Mouse (Mus musculus) ovary, postnatal 10 days (tissue): ENCODE data around the gene Sulf2.

ENCODE experiments used
- DNase-seq: peaks from one replicate; pipeline ENCODE4 v3.0.0; 2022; ENCODE audit warnings: low spot score

Sulf2 gene

DNA sequence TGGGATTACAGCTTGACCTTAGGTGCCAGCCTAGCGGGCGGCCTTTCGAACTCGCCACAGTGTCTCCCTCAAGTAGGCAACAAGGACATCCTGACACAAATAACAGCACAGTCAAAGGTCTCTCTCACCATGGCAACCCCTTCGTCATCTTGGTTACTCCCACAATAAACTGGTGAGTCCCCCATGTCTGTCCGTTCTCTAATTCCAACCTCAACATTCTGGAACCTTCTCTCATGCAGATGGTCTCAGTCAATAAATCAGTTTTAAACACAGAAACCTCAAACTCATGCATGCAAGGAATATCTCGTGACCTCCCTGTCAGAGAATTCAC is 39.2 kb downstream of the Sulf2 start:
- peak; percentile 24 for DNase-seq

DNA sequence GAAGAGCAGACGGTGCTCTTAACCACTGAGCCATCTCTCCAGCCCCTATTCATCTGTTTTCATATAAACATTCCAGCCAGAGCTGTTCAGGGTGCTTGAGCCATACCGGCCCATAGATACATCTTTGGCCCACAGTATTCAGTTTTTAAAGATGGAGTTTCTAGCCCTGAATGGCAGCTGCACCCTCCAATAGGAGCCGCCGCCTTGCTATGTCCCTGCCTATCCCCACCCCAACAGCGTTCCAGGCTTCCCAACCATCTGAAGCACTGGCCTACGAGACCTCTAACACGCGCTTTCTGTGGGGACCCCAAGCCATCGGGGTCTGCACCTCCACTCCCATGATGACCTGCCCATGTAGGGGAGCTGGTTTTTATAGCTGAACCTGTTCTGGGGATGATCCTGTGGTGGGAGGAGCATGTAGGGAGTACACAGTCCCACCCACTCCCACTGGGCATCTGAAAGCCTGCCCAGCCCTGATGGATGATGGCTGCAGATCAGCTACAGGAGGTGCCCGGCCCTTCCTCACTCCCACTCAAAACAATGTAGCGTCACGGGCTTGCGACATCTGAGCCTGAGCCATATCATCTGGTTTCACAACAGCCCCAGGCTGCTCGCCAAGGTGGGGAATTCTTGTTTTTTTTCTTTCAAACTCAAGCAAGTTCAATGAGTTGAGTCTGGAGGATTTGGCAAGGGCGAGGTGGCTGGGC is 39.7 kb downstream of the Sulf2 start:
- peak; percentile 66 for DNase-seq

DNA sequence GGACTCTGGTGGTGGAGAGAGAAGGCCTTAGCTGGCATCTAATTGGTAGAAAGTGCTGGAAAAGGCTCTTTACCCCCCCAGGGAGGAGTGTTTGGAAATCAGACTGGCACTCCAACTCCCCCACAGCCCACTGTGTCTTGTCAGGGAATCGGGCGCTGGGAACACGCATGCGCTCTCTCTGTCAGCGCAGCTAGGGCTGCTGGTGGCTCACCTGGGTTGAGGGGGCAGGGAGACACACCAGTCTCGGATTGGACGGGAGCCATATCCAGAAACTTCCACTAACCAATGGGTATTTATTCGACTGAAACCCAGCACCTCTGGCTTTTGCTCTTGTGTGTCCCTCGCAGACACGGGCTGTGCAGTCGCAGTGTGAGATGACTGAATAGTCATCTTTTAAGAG is 42.5 kb downstream of the Sulf2 start:
- DNase-seq: no peak

DNA sequence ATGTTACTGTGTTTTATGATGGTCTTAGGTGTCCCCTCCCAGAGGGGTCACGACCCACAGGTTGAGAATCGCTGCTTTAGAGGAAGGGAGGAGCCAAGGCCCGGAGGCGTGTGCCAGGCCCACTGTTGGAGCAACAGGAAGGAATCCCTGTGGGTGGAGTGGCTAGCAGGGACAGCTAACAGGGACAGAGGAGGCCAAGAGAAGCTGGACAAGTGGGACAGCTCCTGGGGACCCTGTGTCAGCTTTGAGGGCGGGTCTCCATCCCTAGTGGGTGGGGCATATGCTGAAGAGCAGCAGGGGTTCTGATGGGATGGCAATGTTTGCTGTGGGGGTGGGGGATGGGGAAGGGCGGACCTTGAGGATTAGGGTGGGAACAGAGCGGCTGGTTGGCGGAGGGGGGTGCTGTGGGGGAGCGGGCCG is 43.6 kb downstream of the Sulf2 start:
- no peak for DNase-seq

DNA sequence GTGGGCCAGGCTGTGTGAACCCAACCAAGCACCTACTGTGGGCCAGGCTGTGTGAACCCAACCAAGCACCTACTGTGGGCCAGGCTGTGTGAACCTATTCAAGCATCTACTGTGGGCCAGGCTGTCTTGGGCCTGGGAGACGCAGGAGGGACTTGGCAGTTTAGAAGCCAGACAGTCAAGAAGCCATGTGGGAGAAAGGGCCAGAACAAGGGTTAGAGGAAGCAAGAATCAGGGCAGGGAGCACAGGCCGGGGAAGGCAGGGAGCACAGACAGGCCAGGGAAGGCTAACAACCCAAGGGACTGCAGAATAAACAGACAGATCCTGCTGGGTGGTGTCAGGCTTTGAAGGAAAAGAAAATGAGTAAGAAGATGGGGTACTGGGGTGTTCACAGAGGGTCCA is 44.2 kb downstream of the Sulf2 start:
- DNase-seq: no peak

DNA sequence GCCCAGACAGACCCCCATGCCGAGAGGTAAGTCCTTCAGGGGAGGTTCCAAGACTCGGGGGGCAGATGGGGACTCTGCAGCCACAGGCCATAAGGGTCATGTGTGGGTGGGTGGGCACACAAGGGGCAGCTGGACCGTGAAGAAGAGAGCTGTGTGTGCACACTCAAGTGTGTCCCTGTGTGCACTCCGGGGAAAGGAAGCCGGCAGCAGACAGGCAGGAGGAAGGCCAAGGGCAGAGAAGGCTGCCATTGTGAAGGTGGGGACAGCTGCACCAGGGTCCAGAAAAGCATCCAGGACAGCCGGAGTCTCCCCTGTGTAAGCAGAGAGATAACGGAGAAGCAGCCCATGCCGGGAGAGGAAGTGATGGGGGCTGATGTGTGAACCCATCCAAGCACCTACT is 44.7 kb downstream of the Sulf2 start:
- DNase-seq: no peak

DNA sequence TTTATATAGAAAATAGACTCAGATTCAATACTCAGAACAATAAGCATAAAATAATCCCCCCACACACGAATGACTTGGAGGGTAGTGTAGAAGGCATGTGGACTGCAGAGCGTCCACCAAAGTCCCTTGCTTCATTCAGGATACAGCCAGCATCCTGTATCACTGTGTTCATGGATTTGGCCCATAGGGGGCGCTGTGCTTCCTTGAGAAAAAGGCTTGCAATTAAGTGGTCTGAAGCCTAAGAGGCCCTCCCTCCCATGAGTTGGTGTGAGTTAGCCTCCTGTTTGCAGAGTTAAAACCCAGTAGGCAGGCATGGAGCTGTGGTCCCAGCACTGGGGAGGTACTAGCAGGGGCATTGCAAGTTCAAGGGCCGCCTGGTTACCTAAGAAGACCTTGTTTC is 47.1 kb downstream of the Sulf2 start:
- peak; percentile 68 for DNase-seq

DNA sequence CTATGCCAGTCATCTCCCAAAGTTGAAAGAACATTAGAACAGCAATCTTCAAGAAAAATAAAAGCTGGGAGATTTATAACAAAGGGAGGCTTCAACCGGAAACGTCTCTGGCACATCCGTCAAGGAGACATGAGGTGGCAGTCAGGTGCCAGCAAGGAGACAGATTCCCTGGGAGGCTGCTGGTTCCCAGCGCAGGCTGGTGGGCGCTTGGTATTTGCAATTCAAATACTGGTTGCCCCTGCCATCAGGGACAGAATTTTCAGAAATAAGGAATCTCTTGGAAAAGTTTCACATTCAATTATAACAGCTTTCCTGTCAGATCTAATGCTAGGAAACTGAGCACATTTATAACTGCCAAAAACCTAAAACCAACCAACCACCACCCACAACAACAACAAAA is 47.6 kb downstream of the Sulf2 start:
- DNase-seq: no peak

DNA sequence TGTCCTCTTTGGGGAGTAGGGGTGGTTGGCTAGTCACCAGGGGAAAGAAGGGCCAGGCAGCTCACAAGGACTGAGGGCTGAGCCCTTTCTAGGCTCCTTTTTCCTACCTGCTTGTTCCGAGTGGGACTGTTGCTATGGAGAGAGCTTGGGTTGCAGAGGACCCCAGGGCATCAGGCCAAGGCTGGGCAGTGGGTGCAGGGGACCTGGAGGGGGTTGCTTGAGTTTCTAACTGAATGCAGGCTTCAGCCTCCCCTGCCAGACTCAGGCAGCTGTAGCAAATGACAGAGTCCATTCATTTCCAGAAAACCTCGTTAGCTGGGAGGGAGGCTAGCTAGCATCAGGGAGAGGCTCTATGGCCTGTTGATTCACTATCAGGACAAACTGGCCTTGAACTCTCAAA is 48.8 kb downstream of the Sulf2 start:
- no peak for DNase-seq

DNA sequence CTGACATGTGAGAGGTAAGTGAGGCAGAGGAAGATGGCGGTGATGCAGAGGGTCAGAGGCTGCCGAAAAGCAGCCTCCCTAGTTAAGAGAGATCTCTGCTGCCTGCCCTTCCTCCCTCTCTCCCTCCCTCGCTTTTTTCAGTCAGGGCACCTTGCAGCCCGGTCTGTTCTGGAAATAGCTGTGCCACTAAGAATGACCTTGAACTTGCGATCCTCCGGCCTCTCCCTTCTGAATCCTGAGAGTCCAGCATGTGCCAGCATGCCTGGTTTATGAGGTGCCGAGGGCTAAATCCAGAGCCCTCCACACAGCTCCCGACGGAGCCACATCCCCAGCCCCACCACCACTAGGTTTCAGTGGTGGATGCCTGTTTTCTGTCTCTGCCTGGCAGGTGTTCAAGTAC is 49.6 kb downstream of the Sulf2 start:
- DNase-seq: no peak

DNA sequence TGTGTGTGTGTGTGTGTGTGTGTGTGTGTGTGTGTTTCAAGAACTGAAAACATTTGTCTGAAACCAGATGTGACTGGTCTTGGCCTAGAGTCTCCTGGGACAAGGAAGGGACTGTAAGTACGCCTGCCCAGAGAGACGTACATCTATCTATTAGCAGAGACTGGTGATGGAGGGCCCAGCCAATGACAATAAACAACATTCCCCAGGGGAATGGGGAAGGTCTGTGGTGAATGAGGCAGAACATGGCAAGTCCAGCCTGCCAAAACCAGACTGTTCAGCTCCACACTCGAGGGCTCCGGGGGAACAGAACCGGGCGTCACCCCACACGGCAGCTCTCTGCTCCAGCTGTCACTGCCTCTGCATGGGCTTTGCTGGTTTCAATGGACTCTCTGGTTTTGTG is 52.6 kb downstream of the Sulf2 start:
- no peak for DNase-seq

DNA sequence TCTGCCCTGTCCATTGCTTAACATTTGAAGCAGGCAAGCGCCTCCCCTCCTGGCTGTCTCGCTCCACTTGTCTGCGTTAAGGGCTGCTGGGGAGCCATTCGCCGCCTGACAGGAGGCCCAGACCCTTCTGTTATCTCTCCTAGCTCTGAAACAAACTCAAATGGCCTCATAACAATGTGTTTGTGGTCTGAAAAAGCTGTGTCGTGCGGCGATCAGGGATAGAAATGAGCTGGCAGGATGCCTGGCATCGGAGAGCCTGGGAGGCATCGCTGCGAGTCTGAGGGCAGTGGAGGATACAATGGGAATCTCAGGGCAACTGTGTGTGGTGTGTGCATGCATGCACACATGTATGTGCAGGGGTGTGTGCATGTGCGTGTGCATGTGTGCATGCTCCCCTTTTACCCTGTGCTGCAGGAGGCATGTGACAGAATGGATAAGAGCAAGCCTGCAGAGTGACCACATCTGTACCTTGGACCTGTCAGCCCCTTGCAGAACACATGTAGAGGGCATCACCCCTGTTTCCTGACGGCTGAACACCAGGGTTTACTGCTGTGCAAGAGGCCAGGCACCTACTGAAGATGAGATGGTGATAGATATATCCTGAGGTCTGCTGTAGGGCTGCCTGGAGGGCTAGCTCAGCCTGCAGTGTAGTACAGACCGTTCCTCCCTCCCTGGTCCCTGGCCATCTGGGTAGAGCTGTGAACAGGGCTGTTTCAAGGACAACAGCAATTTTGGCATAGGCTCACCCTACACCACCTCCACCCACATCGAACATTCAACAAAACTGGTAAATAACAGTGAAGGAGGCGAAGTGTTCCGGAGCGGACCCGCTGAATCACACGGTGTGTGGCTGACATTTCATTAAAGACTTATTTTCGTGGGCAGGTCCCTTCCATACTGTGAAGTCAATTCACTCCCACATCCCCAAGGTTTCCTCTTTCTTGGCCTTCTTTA is 54.9 kb downstream of the Sulf2 start:
- no peak for DNase-seq

DNA sequence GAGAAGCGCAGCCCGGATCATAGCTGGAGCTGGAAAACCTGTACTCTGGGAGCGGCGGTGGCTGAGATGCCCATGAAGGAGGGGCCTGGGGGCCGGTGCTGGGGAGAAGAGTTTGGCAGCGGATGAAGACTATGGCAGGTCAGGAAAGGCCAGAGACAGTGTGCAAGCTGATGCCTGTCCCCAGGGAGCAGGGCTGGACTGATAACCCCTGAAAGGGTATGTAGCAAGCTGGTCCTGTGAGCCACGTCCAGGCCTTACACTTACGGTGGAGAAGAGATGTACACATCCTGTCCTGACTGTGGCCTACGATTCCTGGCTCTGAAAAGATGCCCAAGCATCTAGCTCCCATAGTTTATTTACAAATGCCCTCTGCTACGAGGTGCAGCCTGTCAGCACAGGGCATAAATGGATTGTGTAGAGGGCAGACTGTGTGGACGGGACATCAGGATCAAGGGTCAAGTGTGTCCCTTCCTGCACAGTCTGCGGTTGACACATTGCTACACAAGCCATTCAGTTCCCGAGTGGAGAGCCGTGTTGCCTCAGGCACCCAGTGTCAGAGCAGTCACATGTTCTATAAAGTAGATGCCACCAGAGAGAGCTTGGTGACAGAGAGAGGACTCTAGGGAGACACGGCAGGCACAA is 57.0 kb downstream of the Sulf2 start:
- DNase-seq: no peak

DNA sequence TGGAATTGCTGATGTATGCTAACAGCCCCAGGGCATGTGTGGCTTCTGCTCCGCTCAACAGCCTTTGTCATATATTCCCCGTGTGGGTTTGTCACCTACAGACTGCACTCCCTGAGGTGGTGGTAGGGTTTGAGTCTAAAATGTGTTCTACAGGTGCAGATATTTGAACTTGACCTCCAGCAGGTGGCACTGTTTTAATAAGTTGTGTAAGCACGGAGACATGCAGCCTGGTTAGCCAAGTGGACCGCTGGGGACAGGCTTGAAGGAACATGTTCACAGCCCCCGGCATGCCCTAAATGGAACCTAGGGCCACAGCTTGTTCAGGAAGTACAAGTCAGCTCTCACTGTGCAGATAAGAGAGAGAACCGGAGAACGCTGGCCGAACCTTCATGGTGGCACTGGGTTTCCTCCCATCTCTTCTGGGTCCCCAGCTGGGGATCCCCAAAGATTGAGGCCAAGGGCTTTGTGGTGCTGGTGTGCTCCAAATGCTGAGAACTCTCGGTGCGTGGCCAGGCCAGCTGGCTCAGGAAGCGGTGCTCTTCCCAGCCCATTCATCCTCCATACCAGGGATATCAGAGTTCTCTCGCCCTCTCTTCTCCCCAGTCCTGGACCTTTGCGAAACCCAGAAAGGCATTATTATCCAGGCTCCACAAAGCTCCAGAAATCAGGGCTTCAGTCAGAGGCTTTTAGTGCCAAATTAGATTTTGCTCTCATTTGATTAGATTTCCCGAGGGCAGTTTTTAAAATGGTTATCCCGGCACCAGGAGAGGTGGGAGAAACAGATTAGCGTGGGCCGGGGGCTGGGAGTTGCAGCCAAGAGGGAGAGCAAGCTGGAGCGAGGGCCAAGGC is 57.8 kb downstream of the Sulf2 start:
- DNase-seq: no peak

DNA sequence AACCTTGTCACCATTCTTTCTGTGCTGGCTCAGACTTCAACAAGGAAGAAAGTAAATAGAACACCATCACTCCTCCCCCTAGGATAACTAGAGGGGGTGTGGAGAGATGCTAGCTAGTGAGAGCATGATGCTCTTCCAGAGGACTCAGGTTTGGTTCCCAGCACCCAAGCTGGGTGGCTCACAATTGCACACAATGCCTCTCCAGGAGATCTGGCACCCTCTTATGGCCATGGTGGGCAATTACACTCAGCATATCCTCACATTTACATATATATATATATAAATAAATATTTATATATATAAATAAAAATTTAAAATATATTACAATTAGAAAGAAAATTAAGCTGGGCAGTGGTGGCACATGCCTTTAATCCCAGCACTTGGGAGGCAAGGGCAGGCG is 58.6 kb downstream of the Sulf2 start:
- DNase-seq: no peak

DNA sequence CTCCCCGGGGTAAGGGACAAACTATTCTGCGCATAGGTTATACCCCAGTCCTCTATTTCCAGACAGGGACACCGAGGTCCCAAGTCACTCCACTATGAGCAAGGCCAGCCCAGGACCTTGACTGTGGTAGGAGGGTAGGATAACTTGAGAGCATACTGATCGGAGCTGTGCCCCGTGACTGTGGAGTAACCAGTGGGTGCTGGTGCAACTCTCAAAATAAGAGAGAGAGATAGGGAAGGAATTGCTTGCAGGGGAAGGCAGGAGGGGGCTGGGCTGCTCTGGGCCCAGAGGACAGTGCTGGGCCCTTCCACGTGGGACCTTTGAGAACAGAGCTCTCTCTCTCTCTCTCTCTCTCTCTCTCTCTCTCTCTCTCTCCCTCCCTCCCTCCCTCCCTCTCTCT is 59.2 kb downstream of the Sulf2 start:
- no peak for DNase-seq

DNA sequence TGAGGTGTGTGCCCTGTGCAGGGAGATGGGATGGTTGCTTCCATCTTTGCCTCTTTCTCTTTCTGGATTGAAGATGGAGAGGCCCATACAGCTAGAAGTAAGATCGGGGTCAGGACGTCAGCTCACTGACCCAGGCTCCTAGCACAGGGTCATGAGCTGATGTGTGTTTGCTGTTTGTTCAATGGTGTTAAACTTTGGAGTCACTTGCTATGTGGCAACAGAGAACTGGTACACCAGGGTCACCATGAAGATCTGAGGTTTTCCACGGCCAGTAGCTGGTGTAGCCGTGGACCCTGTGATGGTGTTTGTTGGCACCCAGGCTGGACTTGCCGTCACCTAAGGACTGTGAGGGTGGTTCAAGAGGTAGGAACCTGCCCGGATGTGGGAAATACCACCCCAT is 63.1 kb downstream of the Sulf2 start:
- no peak for DNase-seq

DNA sequence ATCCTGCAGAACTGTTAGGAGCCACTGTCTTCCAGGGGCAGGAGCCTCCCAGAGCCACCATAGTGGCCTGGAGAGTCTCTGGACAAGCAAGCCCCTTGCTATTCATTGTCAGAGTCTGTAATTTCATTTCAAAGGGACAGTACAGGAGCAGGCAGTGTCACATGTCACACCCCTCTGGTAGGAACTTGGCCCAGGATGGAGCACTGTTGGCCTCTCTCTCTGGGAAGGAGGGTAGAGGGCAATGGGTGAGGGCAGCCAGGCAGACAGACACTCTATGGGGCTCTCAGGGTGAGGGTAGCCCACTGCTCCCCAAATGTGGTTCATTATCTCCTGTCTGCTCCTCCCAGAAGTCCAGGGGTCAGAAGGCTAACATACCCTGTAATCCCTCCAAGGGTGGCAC is 63.9 kb downstream of the Sulf2 start:
- DNase-seq: no peak

DNA sequence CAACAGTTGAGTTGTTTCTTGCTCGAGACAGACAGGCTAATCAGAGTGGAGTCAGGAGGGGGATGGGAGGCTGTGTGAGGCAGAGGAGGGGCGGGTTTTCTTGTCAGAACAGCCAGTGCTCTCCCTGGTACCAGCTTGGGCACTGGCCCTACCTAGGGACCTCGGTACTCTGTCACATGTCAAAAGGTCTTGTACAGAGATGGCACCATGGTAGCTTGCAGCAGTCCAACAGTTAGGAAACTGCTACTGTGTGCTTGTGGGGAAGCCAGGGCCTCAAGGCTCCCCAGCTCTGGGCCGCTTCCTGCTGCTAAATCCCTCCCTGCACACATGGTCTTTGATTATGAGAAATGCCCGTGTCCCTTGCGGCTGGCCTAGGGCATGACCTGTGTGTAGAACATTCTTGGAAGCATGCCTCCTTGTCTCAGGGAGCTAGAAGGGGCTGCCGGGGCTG is 65.3 kb downstream of the Sulf2 start:
- no peak for DNase-seq

DNA sequence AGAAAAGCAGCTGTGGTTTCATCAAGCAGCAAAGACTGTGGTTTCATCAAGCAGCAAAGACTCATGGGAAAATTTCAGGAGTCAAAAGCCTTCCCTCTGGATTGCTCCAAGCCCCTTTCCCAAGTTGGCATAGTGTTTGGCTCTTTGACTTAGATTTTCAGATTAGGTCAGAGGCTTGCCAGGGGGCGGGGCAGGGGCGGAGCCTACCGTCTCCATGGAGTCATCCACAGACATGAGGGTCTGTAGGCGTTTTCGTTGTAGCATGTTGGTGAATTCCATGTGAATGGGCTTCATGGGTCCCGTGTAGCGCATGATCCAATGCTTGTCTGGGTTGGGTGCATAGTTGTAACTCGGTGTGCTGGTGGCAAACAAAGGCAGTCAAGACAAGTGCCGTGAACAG is 66.5 kb downstream of the Sulf2 start:
- no peak for DNase-seq

DNA sequence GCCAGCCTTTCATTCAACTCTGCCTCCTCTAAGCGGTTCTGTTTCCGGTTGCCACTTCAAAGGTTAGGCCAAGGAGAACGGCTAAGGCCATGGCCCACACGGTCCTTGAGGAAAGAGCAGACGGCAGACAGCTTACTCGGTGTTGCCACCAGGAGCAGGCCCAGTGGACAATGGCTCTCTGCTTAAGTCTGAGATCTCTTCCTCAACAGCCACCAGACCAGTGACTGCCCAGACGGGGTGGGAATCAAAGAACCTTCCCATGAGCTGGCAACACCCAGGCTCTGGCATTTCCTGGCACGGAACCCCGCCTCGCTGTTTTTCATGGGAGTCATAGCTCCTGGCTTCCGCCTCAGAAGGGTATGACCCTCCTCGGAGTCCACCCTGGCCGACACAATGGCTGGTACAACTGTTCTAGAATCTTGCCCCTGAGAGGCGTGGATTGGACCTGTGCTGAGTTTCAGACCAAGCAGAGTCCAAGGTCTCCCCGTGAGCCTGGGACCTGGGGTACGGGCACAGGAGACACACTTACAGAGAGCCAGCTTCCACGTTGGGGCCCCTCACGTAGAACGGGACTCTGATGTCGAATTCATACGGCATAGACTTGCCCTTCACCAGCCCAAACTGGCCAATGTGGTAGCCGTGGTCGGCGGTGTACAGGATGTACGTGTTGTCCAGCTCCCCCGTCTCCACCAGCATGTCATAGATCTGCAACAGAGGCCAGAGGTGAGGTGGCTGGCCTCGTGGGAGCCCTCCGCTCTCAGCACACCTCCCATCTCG is 68.8 kb downstream of the Sulf2 start:
- DNase-seq: no peak
